Mouse (Mus musculus): Measurements from ENCODE around the gene Slc22a14.
"Not testable (repeated sequence)": the region's sequence is repeated elsewhere in the genome, so short reads cannot be mapped to it uniquely, and the experiment has no call there.

DNA sequence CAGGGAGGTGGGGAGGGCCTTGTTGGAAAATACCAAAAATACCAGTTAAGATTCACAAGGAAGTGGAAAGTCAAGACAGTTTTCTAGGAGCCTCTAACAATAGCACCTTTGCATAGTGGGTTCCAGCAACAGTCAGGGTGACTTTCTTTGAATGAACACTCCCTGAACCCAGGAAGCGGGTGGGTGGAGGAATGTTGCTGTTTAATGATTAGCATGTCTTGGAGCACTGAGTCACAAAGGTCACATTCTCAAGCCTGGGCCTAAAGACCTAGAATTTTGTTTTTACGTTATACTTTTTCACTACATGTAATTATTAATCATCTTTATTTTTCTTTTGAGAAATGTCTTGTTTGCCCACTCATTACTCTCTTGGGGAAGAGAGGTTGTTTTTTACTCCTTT lies 150.0 kb downstream of the Slc22a14 start:
- not testable (repeated sequence) for TF ChIP-seq ETS1 (IDR thresholded peaks at IDR 0.05; ENCODE audit: low read depth, low read length); TBP (IDR thresholded peaks at IDR 0.05; ENCODE audit: low read depth, low read length); CTCF (IDR thresholded peaks at IDR 0.05 in 2 of 3, conservative IDR thresholded peaks at IDR 0.05 in 1 of 3; ENCODE audit: control insufficient read depth in 1 of 3, insufficient read depth in 1 of 3, low read depth in 2 of 3, low read length in 3 of 3, poor library complexity in 1 of 3, severe bottlenecking in 1 of 3); RCOR1 (IDR thresholded peaks at IDR 0.05; ENCODE audit: low read depth, low read length); KAT2A (conservative IDR thresholded peaks at IDR 0.05; ENCODE audit: low read depth, low read length); MAZ (IDR thresholded peaks at IDR 0.05; ENCODE audit: low read depth, low read length); EP300 (IDR thresholded peaks at IDR 0.05; ENCODE audit: low read depth in 1 of 2, low read length in 2 of 2); ELF1 (IDR thresholded peaks at IDR 0.05; ENCODE audit: low read depth, low read length); JUND (IDR thresholded peaks at IDR 0.05; ENCODE audit: low read depth, low read length); GABPA (IDR thresholded peaks at IDR 0.05; ENCODE audit: low read depth, low read length); NRF1 (IDR thresholded peaks at IDR 0.05; ENCODE audit: insufficient read depth, low read depth, low read length, poor library complexity, severe bottlenecking)
